Mouse (Mus musculus): ENCODE measurements around the gene Tgfbr3l. TPM values are rescaled to one million over a fixed set of nuclear protein-coding genes. Genes with fewer than 3 reads are reported as not detected.
A peak's percentile ranks its signal among the peaks of the same experiment; 100 is the strongest.

The Tgfbr3l gene
- polyA plus RNA-seq, 1 experiment from 2014 or later = 0.68 TPM

GRCm38 (mm10) chr8:4216296-4216695 lies 31.7 kb upstream of the Tgfbr3l start:
- ATAC-seq (ENCODE audit: insufficient read depth) = no peak
- no peak overlapping the region for H3K4me3 ChIP-seq (replicated peaks)

GRCm38 (mm10) chr8:4216791-4217621 lies 31.0 kb upstream of the Tgfbr3l start, which contains the start of gene Prr36:
Prr36 (minus strand) TSS chr8:4217459.
- Histone ChIP-seq H3K4me1 (replicated peaks) (peaks cover 36% of the 10 kb centered on the region), H3K27me3 (peaks cover 77% of the 10 kb centered on the region), H3K27ac (replicated peaks) (no peak within 1 kb of the TSS), H3K4me2 (peak within 1 kb of the TSS; percentile 62), H3K36me3 (replicated peaks) (no peaks in the 10 kb centered on the region), H3K4me3 (replicated peaks) (peak within 1 kb of the TSS; percentile 41), H3K9ac (no peak within 1 kb of the TSS), H3K9me3 (replicated peaks) (no peaks in the 10 kb centered on the region)
- no peak for ATAC-seq (ENCODE audit: insufficient read depth)
- 2% methylated on average over 44 of the region's 44 CpGs for WGBS (ENCODE audit: insufficient replicate concordance)

More at GRCm38 (mm10) chr8:4216296-4216695, 31.7 kb upstream of the Tgfbr3l start:
- no peaks in the 10 kb centered on the region for H3K36me3 ChIP-seq (replicated peaks)
- no peaks in the 10 kb centered on the region for H3K9me3 ChIP-seq (replicated peaks)
- peaks cover 36% of the 10 kb centered on the region for H3K4me1 ChIP-seq (replicated peaks)
- no peak overlapping the region for H3K9ac ChIP-seq
- peak overlapping the region; percentile 62 for H3K4me2 ChIP-seq
- H3K27ac ChIP-seq (replicated peaks) = no peak overlapping the region
- 15% methylated on average over 18 of the region's 18 CpGs for WGBS (ENCODE audit: insufficient replicate concordance)
- H3K27me3 ChIP-seq = peaks cover 78% of the 10 kb centered on the region

DNA sequence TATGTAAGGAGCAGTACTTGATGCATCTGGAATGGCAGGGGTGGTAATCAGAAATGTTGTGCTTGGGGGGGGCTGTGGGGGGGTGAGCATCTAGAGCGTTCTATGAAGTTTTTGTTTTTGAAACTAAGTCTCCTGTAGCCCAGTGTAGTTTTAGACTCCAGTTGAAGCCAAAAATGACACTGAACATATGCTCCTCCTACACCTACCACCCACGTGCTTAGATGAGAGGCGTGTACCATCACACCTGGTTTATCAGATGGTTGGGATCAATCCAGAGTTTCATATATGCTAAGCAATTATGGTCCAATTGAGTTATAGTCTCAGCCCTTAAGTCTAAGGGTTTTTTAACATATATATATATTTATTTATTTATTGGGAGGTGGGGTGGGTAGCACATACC lies 28.4 kb upstream of the Tgfbr3l start:
- Histone ChIP-seq H3K4me2 (no peak overlapping the region), H3K4me1 (replicated peaks) (peaks cover 17% of the 10 kb centered on the region), H3K9me3 (replicated peaks) (no peaks in the 10 kb centered on the region), H3K27ac (replicated peaks) (no peak overlapping the region), H3K4me3 (replicated peaks) (no peak overlapping the region), H3K9ac (no peak overlapping the region), H3K27me3 (peaks cover 67% of the 10 kb centered on the region), H3K36me3 (replicated peaks) (no peaks in the 10 kb centered on the region)
- 77% methylated on average over 3 of the region's 3 CpGs for WGBS (ENCODE audit: insufficient replicate concordance)
- ATAC-seq (ENCODE audit: insufficient read depth) = no peak

GRCm38 (mm10) chr8:4222059-4222458 lies 26.0 kb upstream of the Tgfbr3l start:
- no peaks in the 10 kb centered on the region for H3K9me3 ChIP-seq (replicated peaks)
- no peak overlapping the region for H3K4me3 ChIP-seq (replicated peaks)
- peaks cover 66% of the 10 kb centered on the region for H3K27me3 ChIP-seq
- no peak overlapping the region for H3K4me2 ChIP-seq
- H3K27ac ChIP-seq (replicated peaks) = no peak overlapping the region
- peaks cover 9% of the 10 kb centered on the region for H3K4me1 ChIP-seq (replicated peaks)
- H3K9ac ChIP-seq = no peak overlapping the region
- no peak for ATAC-seq (ENCODE audit: insufficient read depth)
- H3K36me3 ChIP-seq (replicated peaks) = no peaks in the 10 kb centered on the region

DNA sequence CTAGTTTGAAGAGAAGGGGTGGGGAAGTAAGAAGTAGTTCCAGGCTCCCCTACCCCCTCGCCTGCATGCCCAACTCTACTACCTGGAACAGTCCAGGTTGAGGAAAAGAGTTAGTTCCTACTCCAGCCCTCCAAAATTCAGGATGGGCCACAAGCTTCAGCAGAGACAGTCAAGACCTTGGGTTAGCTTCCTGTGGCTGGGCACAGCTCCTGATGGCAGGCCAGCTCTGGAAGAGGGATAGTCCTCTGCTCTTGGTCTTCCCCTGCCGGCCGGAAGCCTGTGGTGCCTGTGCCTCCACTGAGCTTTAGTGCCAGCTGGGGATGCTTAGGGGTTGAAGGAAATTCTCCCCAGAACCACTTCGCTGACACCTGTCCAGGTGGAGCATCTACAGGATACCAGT lies 21.7 kb upstream of the Tgfbr3l start:
- no peak for ATAC-seq (ENCODE audit: insufficient read depth)
- no peak overlapping the region for H3K27ac ChIP-seq (replicated peaks)
- peaks cover 18% of the 10 kb centered on the region for H3K4me1 ChIP-seq (replicated peaks)
- 22% methylated on average over 4 of the region's 4 CpGs for WGBS (ENCODE audit: insufficient replicate concordance)
- H3K9ac ChIP-seq = no peak overlapping the region
- no peaks in the 10 kb centered on the region for H3K9me3 ChIP-seq (replicated peaks)
- H3K36me3 ChIP-seq (replicated peaks) = no peaks in the 10 kb centered on the region
- H3K27me3 ChIP-seq = peaks cover 54% of the 10 kb centered on the region
- peak overlapping the region; percentile 60 for H3K4me2 ChIP-seq
- H3K4me3 ChIP-seq (replicated peaks) = peak overlapping the region; percentile 30

DNA sequence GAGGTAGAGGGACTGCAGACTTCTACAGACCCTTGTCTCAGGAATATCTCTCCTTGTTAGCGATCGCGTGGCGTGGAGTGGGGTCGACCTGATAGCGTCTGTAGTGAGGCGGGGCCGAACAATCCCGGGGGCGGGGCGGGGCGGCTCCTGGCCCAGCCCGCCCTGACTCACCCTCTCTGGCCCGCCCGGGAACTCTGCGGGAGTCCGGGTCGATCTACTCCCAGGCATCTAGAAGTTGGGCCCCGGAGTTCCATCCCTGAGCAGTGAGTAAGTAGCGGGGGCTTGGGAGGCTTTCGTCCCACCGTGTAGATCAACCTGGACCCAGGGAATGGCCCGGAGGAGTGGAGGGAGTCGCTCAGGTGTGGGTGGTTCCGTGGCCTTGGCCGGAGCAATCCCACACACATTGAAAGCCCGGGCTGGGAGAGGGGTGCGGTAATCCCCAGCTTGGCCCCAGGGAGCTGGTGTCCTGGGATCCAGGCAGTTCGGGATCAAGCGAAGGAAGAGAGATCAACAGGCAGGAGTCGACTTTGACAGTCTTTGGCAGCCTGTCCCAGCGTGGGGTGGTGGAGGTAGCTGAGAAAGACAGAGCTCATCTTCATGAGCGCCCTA lies 21.2 kb upstream of the Tgfbr3l start, which contains the start of gene Lrrc8e:
Lrrc8e (plus strand) TSS at position 89 of the 609 bp plus-strand sequence.
- peak within 1 kb of the TSS; percentile 25; the same call in 1 of the 2 replicates for H3K9ac ChIP-seq
- H3K4me2 ChIP-seq = peak within 1 kb of the TSS; percentile 60
- peak within 1 kb of the TSS; percentile 30 for H3K4me3 ChIP-seq (replicated peaks)
- peak; percentile 63 for ATAC-seq (ENCODE audit: insufficient read depth)
- peaks cover 19% of the 10 kb centered on the region for H3K4me1 ChIP-seq (replicated peaks)
- 8% methylated on average over 30 of the region's 33 CpGs for WGBS (ENCODE audit: insufficient replicate concordance)
- no peaks in the 10 kb centered on the region for H3K36me3 ChIP-seq (replicated peaks)
- H3K27me3 ChIP-seq = peaks cover 51% of the 10 kb centered on the region
- no peaks in the 10 kb centered on the region for H3K9me3 ChIP-seq (replicated peaks)
- H3K27ac ChIP-seq (replicated peaks) = no peak within 1 kb of the TSS

- Histone ChIP-seq H3K4me2 (no peak overlapping the region), H3K4me3 (replicated peaks) (no peak overlapping the region), H3K4me1 (replicated peaks) (peaks cover 19% of the 10 kb centered on the region), H3K9me3 (replicated peaks) (no peaks in the 10 kb centered on the region), H3K27me3 (peaks cover 51% of the 10 kb centered on the region), H3K27ac (replicated peaks) (no peak overlapping the region), H3K9ac (no peak overlapping the region), H3K36me3 (replicated peaks) (no peaks in the 10 kb centered on the region)
- no peak for ATAC-seq (ENCODE audit: insufficient read depth)
- 67% methylated on average over 4 of the region's 4 CpGs for WGBS (ENCODE audit: insufficient replicate concordance)
Observed at GRCm38 (mm10) chr8:4227919-4228318, 20.1 kb upstream of the Tgfbr3l start.

- no peak for ATAC-seq (ENCODE audit: insufficient read depth)
- H3K27ac ChIP-seq (replicated peaks) = no peak overlapping the region
- no peaks in the 10 kb centered on the region for H3K36me3 ChIP-seq (replicated peaks)
- H3K4me1 ChIP-seq (replicated peaks) = peaks cover 19% of the 10 kb centered on the region
- no peaks in the 10 kb centered on the region for H3K9me3 ChIP-seq (replicated peaks)
- WGBS (ENCODE audit: insufficient replicate concordance) = 51% methylated on average over 5 of the region's 5 CpGs
- H3K4me3 ChIP-seq (replicated peaks) = no peak overlapping the region
- no peak overlapping the region for H3K4me2 ChIP-seq
- H3K9ac ChIP-seq = no peak overlapping the region
- peaks cover 38% of the 10 kb centered on the region for H3K27me3 ChIP-seq
Observed at GRCm38 (mm10) chr8:4229784-4230183, 18.2 kb upstream of the Tgfbr3l start.

- ATAC-seq (ENCODE audit: insufficient read depth) = peak; percentile 35; the same call in 1 of the 2 replicates
- Histone ChIP-seq H3K27ac (replicated peaks) (no peak overlapping the region), H3K27me3 (peaks cover 29% of the 10 kb centered on the region), H3K9ac (no peak overlapping the region), H3K4me2 (no peak overlapping the region), H3K9me3 (replicated peaks) (no peaks in the 10 kb centered on the region), H3K36me3 (replicated peaks) (no peaks in the 10 kb centered on the region), H3K4me1 (replicated peaks) (peaks cover 19% of the 10 kb centered on the region), H3K4me3 (replicated peaks) (no peak overlapping the region)
- 45% methylated on average over 10 of the region's 10 CpGs for WGBS (ENCODE audit: insufficient replicate concordance)
Observed at GRCm38 (mm10) chr8:4230612-4231351, 17.2 kb upstream of the Tgfbr3l start.

- no peak; the same call in 1 of the 2 replicates for ATAC-seq (ENCODE audit: insufficient read depth)
- Histone ChIP-seq H3K9ac (peak overlapping the region; percentile 76), H3K27ac (replicated peaks) (peak overlapping the region; percentile 94), H3K4me2 (peak overlapping the region; percentile 86), H3K9me3 (replicated peaks) (no peaks in the 10 kb centered on the region), H3K4me3 (replicated peaks) (peak overlapping the region; percentile 75), H3K4me1 (replicated peaks) (peaks cover 45% of the 10 kb centered on the region), H3K27me3 (no peaks in the 10 kb centered on the region; the same call in 1 of the 2 replicates), H3K36me3 (replicated peaks) (peaks cover 15% of the 10 kb centered on the region)
- whole genome bisulfite sequencing (ENCODE audit: insufficient replicate concordance) = 16% methylated on average over 15 of the region's 15 CpGs
Observed at GRCm38 (mm10) chr8:4237814-4238433, 10.1 kb upstream of the Tgfbr3l start.
